Mouse (Mus musculus) left cerebral cortex, postnatal 10 days (tissue): ENCODE measurements around the gene Hnrnpa2b1. TPM values are rescaled to one million over a fixed set of nuclear protein-coding genes. Genes with fewer than 3 reads are reported as not detected.

ENCODE experiments used
- DNase-seq, 2 experiments: peaks; one replicate each; pipeline ENCODE4 v3.0.0; 2021 to 2022; ENCODE audit warnings: low spot score in 2 of 2, mixed read lengths in 1 of 2; ENCODE audit errors: extremely low spot score in 1 of 2
- intact Hi-C: fragments of 180-260 bp; cut with DNase I; formaldehyde crosslinking; loops from one replicate; pipeline ENCODE4 v1.15.1; 2025
- total RNA-seq, 2 experiments: library from RNA; stranded (reverse); gene quantifications; 2 replicates each; pipeline ENCODE4 v1.2.3; 2021

Hnrnpa2b1 gene
- total RNA-seq, 2 experiments from 2014 or later: 545 to 564 TPM

DNA sequence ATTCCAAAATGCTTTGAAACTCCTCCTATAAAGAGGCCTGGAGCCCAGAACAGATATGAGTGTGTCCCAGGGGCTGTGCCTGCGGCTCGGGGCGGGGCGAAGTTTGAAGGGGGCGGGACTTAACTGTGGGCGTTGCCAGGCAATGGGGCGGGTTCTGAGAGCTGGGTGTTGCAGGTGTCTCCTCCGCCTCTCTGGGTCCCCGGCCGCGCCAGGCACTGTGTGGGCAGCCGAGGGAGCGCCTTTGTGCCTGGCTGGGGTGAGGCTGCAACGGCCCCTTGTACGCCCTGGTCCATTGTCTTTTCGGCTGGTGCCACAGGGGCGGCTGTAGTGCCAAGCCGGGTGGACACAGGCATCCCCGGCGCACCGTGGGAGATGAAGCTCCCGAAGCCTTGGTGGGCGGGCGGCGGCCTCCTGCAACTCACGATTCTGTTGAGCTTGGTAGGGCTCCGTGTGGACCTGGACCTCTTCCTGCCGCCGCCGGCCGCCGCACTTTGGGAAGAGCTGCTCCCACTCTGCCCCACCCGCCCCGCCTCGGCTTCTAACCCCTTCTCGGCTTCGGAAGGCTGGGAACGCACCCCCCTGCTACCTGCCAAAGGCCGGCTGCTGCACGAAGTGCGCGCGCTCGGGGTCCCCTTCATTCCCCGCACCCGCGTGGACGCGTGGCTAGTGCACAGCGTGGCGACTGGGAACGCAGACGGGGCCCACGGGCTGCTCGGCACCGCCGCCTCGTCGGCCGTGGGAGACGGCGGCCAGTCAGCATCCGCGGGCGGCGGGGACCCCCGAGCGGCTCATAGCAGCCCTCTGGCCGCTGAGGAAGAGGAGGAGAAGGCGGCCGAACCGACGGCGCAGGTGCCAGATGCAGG lies 36.9 kb downstream of the Hnrnpa2b1 start, which contains the start of gene Nfe2l3:
Gene Nfe2l3 (plus strand): TSS at position 136 of the 863 bp plus-strand sequence.
- intact Hi-C loops: no loop called here
- DNase-seq: peak in 1 of 2 experiments; percentile 51

DNA sequence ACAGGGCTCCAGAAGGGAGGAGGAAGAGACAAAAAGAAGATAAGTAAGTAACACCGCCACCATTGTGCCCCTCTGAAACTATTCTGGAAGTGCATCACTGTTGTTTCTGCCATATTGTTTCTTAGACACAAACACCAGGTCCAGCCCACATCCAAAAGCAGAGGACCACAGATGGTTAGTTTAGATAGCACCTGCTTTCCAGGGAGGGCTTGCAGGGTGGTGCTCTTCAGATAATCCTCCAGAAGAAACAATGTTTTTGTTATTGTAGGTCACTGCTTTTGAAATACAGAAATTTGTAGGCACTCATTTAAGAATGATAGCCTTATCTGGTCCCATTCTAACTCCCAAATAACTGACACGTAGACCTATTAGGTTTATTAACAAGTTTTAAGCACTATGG lies 45.2 kb downstream of the Hnrnpa2b1 start:
- DNase-seq: no peak
- intact Hi-C loops: no loop called here

DNA sequence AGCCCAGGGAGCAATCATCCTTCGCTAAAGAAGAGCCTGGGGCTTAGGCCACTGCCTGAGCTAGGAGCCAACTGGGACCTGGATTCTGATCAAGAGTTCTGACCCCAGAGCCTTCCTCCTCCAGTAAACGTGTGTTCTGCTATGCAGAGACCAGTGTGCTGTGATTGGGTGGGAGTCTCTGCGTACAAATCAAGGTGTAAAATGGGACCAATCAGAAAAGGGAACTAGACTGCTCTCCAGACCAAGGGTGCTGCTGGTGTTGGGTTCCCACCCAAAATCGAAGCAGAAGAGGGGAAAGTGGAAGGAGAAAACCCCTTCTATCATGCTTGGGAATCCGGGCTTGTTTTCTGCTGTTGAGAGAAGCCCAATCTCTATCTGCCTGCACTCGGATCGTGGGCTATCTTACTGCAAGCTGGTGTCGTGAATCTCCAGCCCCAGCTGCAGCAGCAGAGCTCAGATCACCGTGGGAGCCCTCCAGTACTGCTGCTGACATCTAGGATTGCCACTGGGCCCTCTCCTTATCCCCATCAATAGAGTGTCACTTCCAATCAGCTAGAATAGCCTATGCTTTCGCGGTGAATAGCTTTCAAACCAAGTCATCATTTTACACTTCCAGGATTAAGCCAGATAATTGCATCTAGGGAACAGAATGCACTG lies 46.1 kb downstream of the Hnrnpa2b1 start:
- intact Hi-C loops: no loop called here
- no peak for DNase-seq

DNA sequence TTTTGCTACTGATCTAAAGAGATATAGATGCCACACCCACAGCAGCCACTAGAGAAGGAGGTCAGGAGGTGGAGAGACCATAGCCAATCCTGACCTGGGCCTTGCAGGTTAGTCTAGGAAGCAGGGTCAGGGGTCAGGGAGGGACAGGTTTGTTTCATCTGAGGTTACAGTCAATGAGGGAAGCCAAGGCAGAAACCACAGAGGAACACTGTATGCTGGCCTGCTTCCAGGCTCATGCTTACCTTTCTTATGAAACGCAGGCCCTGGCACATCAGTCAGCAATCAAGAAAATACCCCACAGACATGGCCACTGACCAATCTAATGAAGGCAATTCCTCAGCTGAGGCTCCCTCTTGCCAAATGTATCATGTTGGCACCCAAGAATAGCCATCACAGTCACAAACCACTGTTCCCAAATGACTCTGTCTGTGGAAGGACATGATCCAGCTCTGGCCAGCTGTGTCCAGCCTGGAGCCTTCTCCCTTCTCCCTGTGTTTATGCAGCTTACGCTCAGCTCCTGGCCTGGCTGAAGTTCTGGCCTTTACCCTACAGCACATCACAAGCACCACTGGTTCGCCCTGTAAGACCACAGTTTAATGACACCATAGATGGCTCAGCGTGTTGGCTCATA lies 52.3 kb downstream of the Hnrnpa2b1 start:
- no peak for DNase-seq
- intact Hi-C loops: no loop called here

DNA sequence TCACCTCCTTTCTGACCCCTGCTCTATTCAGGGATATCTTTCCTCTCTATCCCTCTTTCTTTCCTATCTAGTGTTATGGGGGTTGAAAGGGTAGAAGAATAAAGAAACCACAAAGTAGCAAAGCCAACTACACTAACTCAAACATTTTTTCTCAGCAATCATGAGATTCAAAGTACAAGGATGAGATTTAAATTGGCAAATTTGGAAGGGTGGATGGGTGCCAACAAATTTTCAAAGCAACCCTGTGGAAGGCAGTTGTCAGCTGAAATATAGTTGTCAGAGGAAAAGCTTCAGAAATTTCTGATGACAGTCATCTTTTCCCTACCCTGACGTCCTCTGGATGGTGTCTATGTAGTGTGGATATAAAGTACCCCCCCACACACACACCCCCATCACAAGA lies 53.3 kb downstream of the Hnrnpa2b1 start:
- intact Hi-C loops: no loop called here
- peak in 1 of 2 experiments; percentile 33 for DNase-seq

Other genes starting within 250 kb of the Hnrnpa2b1 start
- gene Nfe2l3, start 37.2 kb downstream of the Hnrnpa2b1 start, total RNA-seq: 1 to 10 TPM; 4.4 to 6.9 TPM
- 100 to 1,000 TPM; 171 to 176 TPM for gene Cbx3, start 466 bp upstream of the Hnrnpa2b1 start, total RNA-seq
- 100 to 1,000 TPM; 127 to 133 TPM for gene Snx10, start 54.0 kb upstream of the Hnrnpa2b1 start, total RNA-seq